ENCODE assay signal across 25 mouse cellular contexts in the genomic region with DNA sequence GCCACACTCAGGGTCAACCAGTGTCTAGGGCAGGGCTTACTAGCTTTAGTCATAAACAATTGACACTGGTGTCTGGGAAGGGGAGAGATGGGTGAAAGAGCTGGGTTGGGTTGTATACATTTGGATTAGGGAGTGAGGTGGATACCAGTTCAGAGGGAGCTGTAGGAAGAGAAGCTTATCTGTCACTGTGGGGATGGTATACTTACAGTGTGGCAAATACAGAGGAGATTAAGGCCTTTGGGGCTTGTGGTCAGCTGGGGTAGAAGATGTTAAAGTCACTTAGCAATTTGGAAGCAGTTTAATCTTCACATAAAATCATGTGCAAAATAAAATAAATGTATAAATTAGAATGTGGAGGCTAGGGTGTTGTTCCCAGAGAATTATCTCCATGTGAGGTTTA. TPM values are rescaled to one million over a fixed set of nuclear protein-coding genes. Genes with fewer than 3 reads are reported as not detected.
DNase-seq lines count a peak whose midpoint lies in the region; ATAC-seq lines count a peak whose summit lies in the region.
"Had no signal": no experiment of that assay in that cellular context is flagged by ENCODE, and none has a peak within 500 bp of the region (broad histone marks: within the 10 kb centered on the region; RNA-seq: fewer than 3 reads in every experiment).

No protein-coding gene starts in this region.

- no peak overlapping the region for H3K4me2 ChIP-seq in liver, embryonic 13.5 days
- H3K4me2 ChIP-seq: embryonic facial prominence, embryonic 12.5 days; forebrain, embryonic 13.5 days; forebrain, embryonic 15.5 days had no signal

- H3K9ac ChIP-seq in liver, embryonic 13.5 days: no peak overlapping the region
- H3K9ac ChIP-seq: embryonic facial prominence, embryonic 12.5 days; forebrain, embryonic 13.5 days; forebrain, embryonic 15.5 days; forebrain, postnatal 0 days had no signal

- no peaks in the 10 kb centered on the region for H3K36me3 ChIP-seq in liver, embryonic 13.5 days
- H3K36me3 ChIP-seq: embryonic facial prominence, embryonic 10.5 days; embryonic facial prominence, embryonic 12.5 days; forebrain, embryonic 15.5 days had no signal

- H3K4me1 ChIP-seq in liver, embryonic 13.5 days (replicated peaks): peaks cover 12% of the 10 kb centered on the region
- H3K4me1 ChIP-seq: embryonic facial prominence, embryonic 10.5 days; embryonic facial prominence, embryonic 12.5 days; forebrain, embryonic 13.5 days; forebrain, embryonic 15.5 days had no signal

- no peak overlapping the region for H3K4me3 ChIP-seq in liver, embryonic 13.5 days (replicated peaks)
- H3K4me3 ChIP-seq: embryonic facial prominence, embryonic 10.5 days; embryonic facial prominence, embryonic 12.5 days; forebrain, embryonic 13.5 days; forebrain, embryonic 15.5 days had no signal

- no peak for DNase-seq in liver, embryonic 13.5 days
- no peak for DNase-seq in liver
- no peak for DNase-seq in cerebellum, postnatal 10 days
- DNase-seq: adrenal gland, adult 8-10 months; adrenal gland, postnatal 14 days; adrenal gland, postnatal 36 days; B cell, adult 2 months; cerebellum, adult 11-12 months; cerebellum, adult 2 months; cerebellum, adult 9-10 months; cerebellum, postnatal 14 days; cerebellum, postnatal 36 days; forebrain, postnatal 0 days had no signal

- ATAC-seq in liver, embryonic 13.5 days (ENCODE audit: low read depth): peak; percentile 61; the same call in 1 of the 2 replicates
- ATAC-seq in megakaryocyte progenitor cell, adult 5-6 weeks (replicated peaks; ENCODE audit: poor library complexity): peak; percentile 18; the same call in 1 of the 2 replicates
- no peak for ATAC-seq in CD4-positive, CD25-positive, alpha-beta regulatory T cell, adult 4 months
- ATAC-seq: activated CD4-positive, CD25-positive, alpha-beta regulatory T cell, adult 4 months; forebrain, embryonic 13.5 days; forebrain, embryonic 15.5 days; forebrain, postnatal 0 days; Patski had no signal

- no peak overlapping the region for H3K27ac ChIP-seq in liver, embryonic 13.5 days
- H3K27ac ChIP-seq: embryonic facial prominence, embryonic 10.5 days; embryonic facial prominence, embryonic 12.5 days; forebrain, embryonic 13.5 days; forebrain, embryonic 15.5 days had no signal

- no peaks in the 10 kb centered on the region for H3K27me3 ChIP-seq in liver, embryonic 13.5 days
- H3K27me3 ChIP-seq: embryonic facial prominence, embryonic 12.5 days; forebrain, embryonic 13.5 days; forebrain, embryonic 15.5 days; Patski had no signal

- no peaks in the 10 kb centered on the region for H3K9me3 ChIP-seq in liver, embryonic 13.5 days (replicated peaks)
- H3K9me3 ChIP-seq: embryonic facial prominence, embryonic 10.5 days; embryonic facial prominence, embryonic 12.5 days; forebrain, embryonic 13.5 days; forebrain, embryonic 15.5 days had no signal

RNA-seq across cellular contexts. Expression of a gene that starts 17.4 kb away (rescaled TPM):
- not detected in 2 replicates for polyA plus RNA-seq in liver, embryonic 13.5 days (2015; fragmentation: Nextera tagmentation; extraction: Ambion mirVana)
- total RNA-seq in megakaryocyte progenitor cell, adult 5-6 weeks (2015): not detected in 2 replicates
- not detected in 2 replicates for total RNA-seq in megakaryocyte progenitor cell, adult 5-6 weeks (2017)
- polyA plus RNA-seq in CD4-positive, CD25-positive, alpha-beta regulatory T cell, adult 4 months (2017; shearing (Covaris generic)): not detected
- total RNA-seq: adrenal gland, adult 18-20 months; adrenal gland, adult 8-10 months; adrenal gland, postnatal 14 days; adrenal gland, postnatal 36 days; ES-E14; forebrain, postnatal 0 days had no signal
- polyA plus RNA-seq: activated CD4-positive, CD25-positive, alpha-beta regulatory T cell, adult 4 months; cerebellum, adult 2 months; embryonic facial prominence, embryonic 10.5 days; embryonic facial prominence, embryonic 12.5 days; forebrain, embryonic 11.5 days; forebrain, embryonic 13.5 days; forebrain, embryonic 15.5 days; forebrain, postnatal 0 days; Patski had no signal

RNA-seq across cellular contexts. Expression of a gene that starts 21.1 kb away (rescaled TPM):
- polyA plus RNA-seq in liver, embryonic 13.5 days (2015; fragmentation: Nextera tagmentation; extraction: Ambion mirVana): 0.06 TPM in 1 of 2 replicates, not detected in the other
- not detected in 2 replicates for total RNA-seq in megakaryocyte progenitor cell, adult 5-6 weeks (2015)
- not detected in 2 replicates for total RNA-seq in megakaryocyte progenitor cell, adult 5-6 weeks (2017)
- polyA plus RNA-seq in CD4-positive, CD25-positive, alpha-beta regulatory T cell, adult 4 months (2017; shearing (Covaris generic)): not detected
- total RNA-seq: adrenal gland, adult 18-20 months; adrenal gland, adult 8-10 months; adrenal gland, postnatal 14 days; adrenal gland, postnatal 36 days; ES-E14; forebrain, postnatal 0 days had no signal
- polyA plus RNA-seq: activated CD4-positive, CD25-positive, alpha-beta regulatory T cell, adult 4 months; cerebellum, adult 2 months; cortical plate, adult 2 months; embryonic facial prominence, embryonic 10.5 days; forebrain, embryonic 11.5 days; forebrain, embryonic 13.5 days; forebrain, embryonic 15.5 days; forebrain, postnatal 0 days had no signal
